Mouse (Mus musculus): ENCODE measurements around the gene R3hdm4.
A peak's percentile ranks its signal among the peaks of the same experiment; 100 is the strongest.

Gene R3hdm4

GRCm38 (mm10) chr10:79940749-79941148 lies 19.7 kb upstream of the R3hdm4 start:
- no peak for DNase-seq

GRCm38 (mm10) chr10:79937775-79938526 lies 16.9 kb upstream of the R3hdm4 start:
- no peak for DNase-seq

- peak; percentile 67 for DNase-seq
Measured at GRCm38 (mm10) chr10:79936911-79937441, 16.0 kb upstream of the R3hdm4 start.

GRCm38 (mm10) chr10:79936284-79936910 lies 15.4 kb upstream of the R3hdm4 start:
- peak; percentile 61 for DNase-seq

- no peak for DNase-seq
Measured at GRCm38 (mm10) chr10:79934794-79935569, 14.0 kb upstream of the R3hdm4 start.

- DNase-seq = peak; percentile 77
Measured at GRCm38 (mm10) chr10:79934272-79934721, 13.3 kb upstream of the R3hdm4 start.

- DNase-seq = no peak
Measured at GRCm38 (mm10) chr10:79933861-79934260, 12.9 kb upstream of the R3hdm4 start.

GRCm38 (mm10) chr10:79933145-79933679 lies 12.2 kb upstream of the R3hdm4 start:
- peak; percentile 52 for DNase-seq

- peak; percentile 75 for DNase-seq
Measured at GRCm38 (mm10) chr10:79932736-79933135, 11.7 kb upstream of the R3hdm4 start.

GRCm38 (mm10) chr10:79931797-79932196 lies 10.8 kb upstream of the R3hdm4 start:
- DNase-seq = peak; percentile 46

- no peak for DNase-seq
Measured at GRCm38 (mm10) chr10:79930826-79931186, 9.8 kb upstream of the R3hdm4 start.

GRCm38 (mm10) chr10:79929967-79930825 lies 9.2 kb upstream of the R3hdm4 start:
- peak; percentile 64 for DNase-seq

- DNase-seq = peak; percentile 57
Measured at GRCm38 (mm10) chr10:79928907-79929701, 8.1 kb upstream of the R3hdm4 start.

- peak; percentile 69 for DNase-seq
Measured at GRCm38 (mm10) chr10:79928030-79928694, 7.2 kb upstream of the R3hdm4 start.

- peak; percentile 72 for DNase-seq
Measured at GRCm38 (mm10) chr10:79927324-79928029, 6.5 kb upstream of the R3hdm4 start.

- DNase-seq = peak; percentile 89
Measured at GRCm38 (mm10) chr10:79926491-79927323, 5.7 kb upstream of the R3hdm4 start, which contains the start of gene Arid3a. Gene Arid3a, plus strand, starts transcription at chr10:79927043.

GRCm38 (mm10) chr10:79925785-79926490 lies 4.9 kb upstream of the R3hdm4 start:
- peak; percentile 65 for DNase-seq

Measured in cerebellum, adult 9-10 months (tissue).